Mouse (Mus musculus) right cerebral cortex, postnatal 25 days (tissue): ENCODE measurements around the gene Ppp6r3.
A peak's percentile ranks its signal among the peaks of the same experiment; 100 is the strongest.
"Not testable (repeated sequence)": the region's sequence is repeated elsewhere in the genome, so short reads cannot be mapped to it uniquely, and the experiment has no call there.

Source experiments
- DNase-seq: peaks from one replicate; pipeline ENCODE4 v3.0.0; 2022

The Ppp6r3 gene

GRCm38 (mm10) chr19:3575276-3575631 is 295 bp downstream of the Ppp6r3 start:
- no peak for DNase-seq

- no peak for DNase-seq
Measured at GRCm38 (mm10) chr19:3574593-3575094, 905 bp downstream of the Ppp6r3 start.

- DNase-seq: no peak
Measured at GRCm38 (mm10) chr19:3564309-3564708, 11.2 kb downstream of the Ppp6r3 start.

GRCm38 (mm10) chr19:3562752-3563151 is 12.8 kb downstream of the Ppp6r3 start:
- DNase-seq: no peak

GRCm38 (mm10) chr19:3562298-3562697 is 13.3 kb downstream of the Ppp6r3 start:
- no peak for DNase-seq

- DNase-seq: no peak
Measured at GRCm38 (mm10) chr19:3556169-3556827, 19.3 kb downstream of the Ppp6r3 start.

GRCm38 (mm10) chr19:3554785-3555184 is 20.8 kb downstream of the Ppp6r3 start:
- DNase-seq: no peak

- DNase-seq: no peak
Measured at GRCm38 (mm10) chr19:3551573-3552159, 23.9 kb downstream of the Ppp6r3 start.

GRCm38 (mm10) chr19:3550101-3550500 is 25.4 kb downstream of the Ppp6r3 start:
- no peak for DNase-seq

- DNase-seq: no peak
Measured at GRCm38 (mm10) chr19:3549263-3549662, 26.3 kb downstream of the Ppp6r3 start.

GRCm38 (mm10) chr19:3548311-3548710 is 27.2 kb downstream of the Ppp6r3 start:
- no peak for DNase-seq

GRCm38 (mm10) chr19:3544995-3545394 is 30.6 kb downstream of the Ppp6r3 start:
- no peak for DNase-seq

GRCm38 (mm10) chr19:3542591-3542990 is 33.0 kb downstream of the Ppp6r3 start:
- no peak for DNase-seq

GRCm38 (mm10) chr19:3540997-3541396 is 34.6 kb downstream of the Ppp6r3 start:
- DNase-seq: no peak

GRCm38 (mm10) chr19:3540254-3540653 is 35.3 kb downstream of the Ppp6r3 start:
- no peak for DNase-seq

GRCm38 (mm10) chr19:3539456-3539855 is 36.1 kb downstream of the Ppp6r3 start:
- DNase-seq: no peak

- DNase-seq: no peak
Measured at GRCm38 (mm10) chr19:3537658-3538057, 37.9 kb downstream of the Ppp6r3 start.

GRCm38 (mm10) chr19:3534945-3535344 is 40.6 kb downstream of the Ppp6r3 start:
- DNase-seq: no peak

- not testable (repeated sequence) for DNase-seq
Measured at GRCm38 (mm10) chr19:3533266-3533966, 42.1 kb downstream of the Ppp6r3 start.

- DNase-seq: no peak
Measured at GRCm38 (mm10) chr19:3532717-3533260, 42.8 kb downstream of the Ppp6r3 start.

GRCm38 (mm10) chr19:3529781-3530180 is 45.8 kb downstream of the Ppp6r3 start:
- DNase-seq: no peak

GRCm38 (mm10) chr19:3528646-3529045 is 46.9 kb downstream of the Ppp6r3 start:
- no peak for DNase-seq

- peak; percentile 18 for DNase-seq
Measured at GRCm38 (mm10) chr19:3527531-3527930, 48.0 kb downstream of the Ppp6r3 start.
